Mouse (Mus musculus): ENCODE data around the gene Cabin1. TPM values are rescaled to one million over a fixed set of nuclear protein-coding genes. Genes with fewer than 3 reads are reported as not detected.

The Cabin1 gene
- polyA plus RNA-seq, 1 experiment from 2014 or later = 23.5 TPM

Other genes starting within 250 kb of the Cabin1 start
- gene Snrpd3, start 246.8 kb downstream of the Cabin1 start, polyA plus RNA-seq (2014; fragmentation: Nextera tagmentation; extraction: Ambion mirVana) = 147 and 162 TPM in 2 replicates
- 32.9 and 35.8 TPM in 2 replicates for gene Gucd1, start 246.4 kb downstream of the Cabin1 start, polyA plus RNA-seq (2014; fragmentation: Nextera tagmentation; extraction: Ambion mirVana)
- 5.7 and 7.9 TPM in 2 replicates for gene Lrrc75b, start 204.0 kb downstream of the Cabin1 start, polyA plus RNA-seq (2014; fragmentation: Nextera tagmentation; extraction: Ambion mirVana)
- gene Ggt1, start 202.7 kb downstream of the Cabin1 start, polyA plus RNA-seq (2014; fragmentation: Nextera tagmentation; extraction: Ambion mirVana) = 0.39 and 1.4 TPM in 2 replicates
- gene Ggt5, start 175.0 kb downstream of the Cabin1 start, polyA plus RNA-seq (2014; fragmentation: Nextera tagmentation; extraction: Ambion mirVana) = 3.1 and 3.9 TPM in 2 replicates
- 7.1 and 7.4 TPM in 2 replicates for gene Susd2, start 120.3 kb downstream of the Cabin1 start, polyA plus RNA-seq (2014; fragmentation: Nextera tagmentation; extraction: Ambion mirVana)
- 60.7 and 65.7 TPM in 2 replicates for gene Ddt, start 9.1 kb upstream of the Cabin1 start, polyA plus RNA-seq (2014; fragmentation: Nextera tagmentation; extraction: Ambion mirVana)
- gene Gm20441, start 16.6 kb upstream of the Cabin1 start, polyA plus RNA-seq (2014; fragmentation: Nextera tagmentation; extraction: Ambion mirVana) = 0.51 TPM in 1 of 2 replicates, not detected in the other
- 19.9 and 22.5 TPM in 2 replicates for gene Gstt3, start 17.1 kb upstream of the Cabin1 start, polyA plus RNA-seq (2014; fragmentation: Nextera tagmentation; extraction: Ambion mirVana)
- 16.0 and 18.4 TPM in 2 replicates for gene Gstt1, start 34.2 kb upstream of the Cabin1 start, polyA plus RNA-seq (2014; fragmentation: Nextera tagmentation; extraction: Ambion mirVana)
- not detected in 2 replicates for gene Gstt4, start 58.2 kb upstream of the Cabin1 start, polyA plus RNA-seq (2014; fragmentation: Nextera tagmentation; extraction: Ambion mirVana)
- 9.7 and 12.9 TPM in 2 replicates for gene Gstt2, start 73.1 kb upstream of the Cabin1 start, polyA plus RNA-seq (2014; fragmentation: Nextera tagmentation; extraction: Ambion mirVana)
- 1,291 and 1,408 TPM in 2 replicates for gene Mif, start 95.9 kb upstream of the Cabin1 start, polyA plus RNA-seq (2014; fragmentation: Nextera tagmentation; extraction: Ambion mirVana)
- 1.9 and 2.1 TPM in 2 replicates for gene Derl3, start 129.1 kb upstream of the Cabin1 start, polyA plus RNA-seq (2014; fragmentation: Nextera tagmentation; extraction: Ambion mirVana)
- 150 and 173 TPM in 2 replicates for gene Smarcb1, start 157.3 kb upstream of the Cabin1 start, polyA plus RNA-seq (2014; fragmentation: Nextera tagmentation; extraction: Ambion mirVana)
- 28.3 and 53.3 TPM in 2 replicates for gene Chchd10, start 168.8 kb upstream of the Cabin1 start, polyA plus RNA-seq (2014; fragmentation: Nextera tagmentation; extraction: Ambion mirVana)
- 53.6 and 72.3 TPM in 2 replicates for gene Mmp11, start 172.2 kb upstream of the Cabin1 start, polyA plus RNA-seq (2014; fragmentation: Nextera tagmentation; extraction: Ambion mirVana)
- 0.24 TPM in 1 of 2 replicates, not detected in the other for gene Gm867, start 176.3 kb upstream of the Cabin1 start, polyA plus RNA-seq (2014; fragmentation: Nextera tagmentation; extraction: Ambion mirVana)
- gene Vpreb3, start 178.7 kb upstream of the Cabin1 start, polyA plus RNA-seq (2014; fragmentation: Nextera tagmentation; extraction: Ambion mirVana) = 1.1 and 1.4 TPM in 2 replicates
- 0.07 and 0.17 TPM in 2 replicates for gene Gm5134, start 190.2 kb upstream of the Cabin1 start, polyA plus RNA-seq (2014; fragmentation: Nextera tagmentation; extraction: Ambion mirVana)